Mouse (Mus musculus) spleen, adult 18-20 months (tissue): Measurements from ENCODE around the gene Fgfr2.
"Not testable (repeated sequence)": the region's sequence is repeated elsewhere in the genome, so short reads cannot be mapped to it uniquely, and the experiment has no call there.

ENCODE experiments used
- DNase-seq, 2 experiments: peaks; one replicate each; pipeline ENCODE4 v3.0.0; 2022; ENCODE audit warnings: mixed read lengths in 2 of 2

Fgfr2 gene

DNA sequence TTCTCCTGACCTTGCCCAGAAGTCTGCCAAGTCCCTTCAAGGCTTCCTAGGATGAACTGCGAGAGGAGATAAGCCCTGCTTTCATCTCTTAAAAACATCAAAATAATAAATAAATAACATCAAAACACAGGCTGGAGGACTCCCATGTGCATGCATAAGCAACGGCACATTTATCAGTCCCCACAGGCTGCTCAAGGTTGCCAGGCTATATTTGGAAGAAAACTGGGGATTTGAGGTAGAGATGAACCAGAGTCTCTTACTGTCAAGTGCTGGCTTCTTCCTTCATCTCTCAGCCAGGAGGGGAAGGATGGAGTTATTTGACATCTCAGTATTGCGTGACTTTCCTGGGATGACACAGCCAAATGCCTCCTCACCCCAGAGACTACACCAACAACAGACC lies 2964.3 kb downstream of the Fgfr2 start:
- no peak for DNase-seq

DNA sequence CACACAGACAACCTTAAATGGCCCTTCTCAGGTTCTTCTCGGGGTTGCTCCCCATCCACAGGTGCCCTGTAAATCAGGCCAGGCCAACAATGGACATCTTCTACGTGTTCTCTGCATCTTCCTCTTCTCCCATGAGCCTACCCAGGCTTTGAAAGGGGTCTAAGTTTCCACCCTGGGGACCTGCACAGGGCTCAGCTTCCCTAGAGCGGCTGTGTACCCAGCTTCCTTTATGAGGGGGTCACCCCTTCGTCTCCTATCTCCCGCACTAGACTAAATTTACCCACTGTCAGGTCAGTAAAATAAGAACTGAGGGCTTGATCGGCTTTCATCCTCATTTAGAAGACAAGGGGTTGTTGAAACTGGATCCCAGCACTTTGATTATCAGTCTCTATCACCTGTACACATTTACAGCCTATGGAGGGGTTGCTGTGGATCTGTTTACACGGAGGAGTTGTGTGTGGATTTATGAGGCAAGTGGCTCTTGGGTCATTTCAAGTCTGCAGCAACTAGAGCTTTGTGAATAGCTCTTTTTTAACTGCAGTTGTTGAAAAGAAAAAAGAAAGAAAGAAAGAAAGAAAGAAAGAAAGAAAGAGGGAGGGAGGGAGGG lies 2969.7 kb downstream of the Fgfr2 start:
- no peak for DNase-seq

- DNase-seq: no peak
These were observed 2974.2 kb downstream of the Fgfr2 start for GRCm38 (mm10) chr7:130148906-130149305.

DNA sequence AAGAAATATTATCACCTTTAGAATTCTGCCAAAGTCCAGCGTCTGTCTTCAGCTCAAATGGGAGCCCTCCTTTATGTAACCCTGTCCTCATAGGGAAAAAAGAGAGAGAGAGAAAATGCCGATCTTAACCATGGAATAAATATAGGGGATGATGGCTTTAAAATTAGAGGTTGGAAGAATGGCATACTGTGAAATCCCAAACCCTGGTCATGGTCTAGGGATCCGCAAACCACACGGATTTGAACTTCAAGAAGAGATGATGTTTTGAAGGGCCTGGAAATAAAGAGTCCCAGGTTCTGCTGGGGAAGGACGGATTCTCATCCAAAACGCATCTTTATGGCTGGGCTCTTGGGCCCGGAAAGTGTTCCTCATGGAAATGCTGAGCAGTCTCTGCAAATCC lies 2975.9 kb downstream of the Fgfr2 start:
- DNase-seq: no peak

DNA sequence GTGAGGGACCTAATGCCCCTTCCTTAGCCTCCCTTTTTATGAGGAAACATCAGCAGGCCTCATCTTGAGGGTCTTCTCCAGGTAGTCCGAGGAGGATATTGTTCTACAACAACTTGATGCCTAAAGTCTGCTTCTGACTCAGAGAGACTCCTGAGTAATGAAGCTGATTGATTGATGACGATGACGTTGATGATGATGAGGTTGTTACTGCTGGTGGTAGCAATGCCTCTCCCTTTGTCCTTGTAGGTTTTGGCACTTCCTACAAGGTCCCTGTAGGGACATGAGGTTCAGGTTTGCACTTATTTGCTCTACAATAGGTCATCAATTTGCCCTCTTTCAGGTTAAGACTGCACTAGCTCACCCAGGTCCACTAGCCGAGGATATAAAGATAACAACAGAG lies 2977.9 kb downstream of the Fgfr2 start:
- DNase-seq: no peak

DNA sequence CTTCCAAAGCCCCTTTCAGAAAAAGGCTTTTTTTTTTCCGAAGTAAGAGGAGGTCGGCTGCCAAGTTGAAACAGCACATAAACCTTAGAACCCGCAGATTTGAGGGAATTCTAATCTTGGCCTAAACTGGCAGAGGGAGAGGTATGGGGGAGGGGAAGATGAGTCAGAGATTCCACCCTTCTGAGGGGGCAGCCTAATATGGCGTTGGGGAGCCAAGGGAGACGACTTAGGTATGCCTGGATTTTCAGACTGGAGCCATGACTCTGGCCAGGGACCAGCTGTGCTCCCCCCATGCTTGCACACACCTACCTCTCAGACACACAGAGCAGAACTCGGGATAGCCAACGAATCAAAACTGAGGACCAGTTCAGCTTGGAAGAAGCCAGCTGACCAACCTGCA lies 2979.8 kb downstream of the Fgfr2 start:
- no peak for DNase-seq

- no peak for DNase-seq
These were observed 2981.9 kb downstream of the Fgfr2 start for GRCm38 (mm10) chr7:130141088-130141873.

DNA sequence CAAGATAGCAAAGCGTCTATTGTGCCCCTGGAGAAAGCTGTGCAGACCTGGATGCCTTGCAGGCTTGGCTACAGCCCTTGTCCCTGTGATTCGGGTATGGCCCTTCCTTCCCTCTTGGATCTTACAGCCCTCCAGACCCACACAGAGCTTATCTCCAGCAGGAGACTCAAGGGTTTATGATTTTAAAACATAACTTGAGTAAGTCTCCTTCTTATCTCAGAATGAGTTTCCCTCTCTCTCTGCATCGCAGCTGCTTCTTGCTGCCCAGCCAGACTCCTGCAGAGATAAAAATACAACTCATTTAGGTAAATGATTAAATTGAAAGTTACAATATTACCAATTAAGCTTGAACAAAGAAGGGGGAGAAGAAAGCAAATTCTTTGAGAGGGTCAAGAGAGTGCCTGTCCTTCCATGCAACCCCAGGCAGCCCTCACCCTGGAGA lies 2988.2 kb downstream of the Fgfr2 start:
- DNase-seq: no peak

GRCm38 (mm10) chr7:130134428-130134827 lies 2988.7 kb downstream of the Fgfr2 start:
- DNase-seq: not testable (repeated sequence)

- no peak for DNase-seq
These were observed 2992.9 kb downstream of the Fgfr2 start for GRCm38 (mm10) chr7:130130226-130130625.

GRCm38 (mm10) chr7:130129359-130129960 lies 2993.7 kb downstream of the Fgfr2 start:
- DNase-seq: no peak

DNA sequence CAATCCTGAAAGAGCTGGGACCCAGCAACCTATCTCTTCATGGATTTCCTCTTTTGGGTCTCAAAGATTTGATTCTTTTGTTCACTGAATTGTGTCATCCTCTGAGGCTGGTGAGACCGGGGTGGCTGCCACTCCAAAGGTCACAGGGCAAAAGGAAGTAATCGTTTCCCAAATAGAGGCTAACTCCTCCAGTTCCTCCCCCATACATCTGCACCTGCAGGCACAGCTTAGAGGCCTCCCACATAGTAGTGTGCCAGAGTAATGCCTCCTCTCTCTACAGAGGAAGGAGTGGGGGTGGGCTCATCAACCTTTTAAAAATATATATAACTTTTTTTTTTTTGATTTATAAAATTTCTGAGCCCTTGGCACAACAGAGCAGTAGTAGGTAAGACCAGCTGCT lies 3001.6 kb downstream of the Fgfr2 start:
- no peak for DNase-seq

- no peak for DNase-seq
These were observed 3003.7 kb downstream of the Fgfr2 start for GRCm38 (mm10) chr7:130119466-130119865.

DNA sequence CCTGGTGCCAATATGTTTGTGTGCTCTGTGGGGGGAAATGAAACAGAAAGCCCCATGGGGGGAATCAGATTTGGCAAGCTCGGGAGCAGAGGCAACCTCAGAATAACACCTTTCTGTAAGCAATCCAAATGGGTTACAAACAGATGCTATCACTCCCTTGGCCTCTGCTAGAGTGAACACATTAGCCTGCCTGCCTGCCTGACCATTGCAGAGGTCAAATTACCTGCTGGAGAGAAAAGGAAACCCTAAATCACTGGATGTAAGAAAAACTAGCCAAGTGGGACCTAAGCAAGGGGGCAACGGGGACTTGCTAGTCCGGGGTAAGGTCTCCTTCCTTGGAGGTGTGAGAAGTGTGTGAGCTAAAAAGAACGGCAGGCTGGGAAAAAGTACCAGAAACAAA lies 3004.4 kb downstream of the Fgfr2 start:
- DNase-seq: no peak

- DNase-seq: no peak
These were observed 3005.6 kb downstream of the Fgfr2 start for GRCm38 (mm10) chr7:130117466-130118123.

DNA sequence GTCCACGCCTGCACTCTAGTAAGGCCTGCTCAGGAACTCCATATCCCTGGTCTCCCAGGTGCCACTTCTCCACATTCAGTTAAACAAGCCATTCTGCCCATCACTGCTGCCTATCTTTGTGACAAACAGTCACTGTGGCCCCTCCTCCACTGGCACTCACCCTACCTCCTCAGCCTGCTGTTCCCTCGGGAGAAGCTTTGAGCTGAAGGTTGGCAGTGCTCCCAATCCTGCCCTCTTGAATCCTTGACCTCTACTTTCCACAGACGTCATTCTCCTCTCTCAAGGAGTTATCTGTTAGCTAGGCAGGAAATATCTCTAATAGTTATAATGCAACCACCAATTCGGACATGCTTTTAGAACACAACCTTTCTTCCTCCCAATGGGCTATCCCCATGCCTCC lies 3008.7 kb downstream of the Fgfr2 start:
- DNase-seq: no peak
